Mouse (Mus musculus): ENCODE data around the gene Tmem177. TPM values are rescaled to one million over a fixed set of nuclear protein-coding genes. Genes with fewer than 3 reads are reported as not detected.
A peak's percentile ranks its signal among the peaks of the same experiment; 100 is the strongest.

Tmem177 gene
- polyA plus RNA-seq, 1 experiment from 2014 or later: 9.5 TPM

DNA sequence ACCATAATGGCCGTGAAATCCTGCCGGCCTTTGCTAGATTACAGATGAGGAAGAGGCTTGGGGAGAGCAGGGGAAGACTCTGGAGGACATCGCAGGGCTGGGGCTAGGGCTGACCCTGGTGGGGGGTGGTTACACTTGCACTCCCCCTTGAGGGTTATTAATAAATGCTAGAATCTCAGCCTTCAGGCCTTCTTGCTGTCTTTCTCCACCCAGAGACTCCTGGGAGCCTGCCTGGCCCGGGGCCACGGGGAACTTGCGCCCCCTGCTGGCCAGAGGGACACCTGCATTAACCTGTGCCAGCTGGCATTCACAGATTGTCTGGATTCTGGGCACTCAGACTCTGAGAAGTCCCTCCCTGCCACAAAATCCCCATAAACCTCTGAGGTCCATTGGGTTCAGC lies 18.1 kb downstream of the Tmem177 start:
- Histone ChIP-seq H3K36me3 (ENCODE audit: control insufficient read depth, insufficient read depth, low read length) (no peaks in the 10 kb centered on the region), H3K4me1 (replicated peaks; ENCODE audit: control insufficient read depth, insufficient read depth, low read length) (no peaks in the 10 kb centered on the region), H3K9me3 (ENCODE audit: control insufficient read depth, low read length) (no peaks in the 10 kb centered on the region), H3K27me3 (ENCODE audit: control insufficient read depth, insufficient read depth, low read length) (no peaks in the 10 kb centered on the region), H3K9ac (ENCODE audit: low read length) (no peak overlapping the region), H3K4me3 (ENCODE audit: low read depth, low read length) (no peak overlapping the region), H3K27ac (ENCODE audit: low read depth, low read length) (no peak overlapping the region), H3K4me2 (ENCODE audit: low read depth, low read length, severe bottlenecking) (no peak overlapping the region)
- peak; percentile 68; the same call in 1 of the 2 replicates for ATAC-seq (replicated peaks; ENCODE audit: low FRiP score)
- peak; percentile 84 for DNase-seq (ENCODE audit: low spot score)
- WGBS: 36% methylated on average over 6 of the region's 6 CpGs

DNA sequence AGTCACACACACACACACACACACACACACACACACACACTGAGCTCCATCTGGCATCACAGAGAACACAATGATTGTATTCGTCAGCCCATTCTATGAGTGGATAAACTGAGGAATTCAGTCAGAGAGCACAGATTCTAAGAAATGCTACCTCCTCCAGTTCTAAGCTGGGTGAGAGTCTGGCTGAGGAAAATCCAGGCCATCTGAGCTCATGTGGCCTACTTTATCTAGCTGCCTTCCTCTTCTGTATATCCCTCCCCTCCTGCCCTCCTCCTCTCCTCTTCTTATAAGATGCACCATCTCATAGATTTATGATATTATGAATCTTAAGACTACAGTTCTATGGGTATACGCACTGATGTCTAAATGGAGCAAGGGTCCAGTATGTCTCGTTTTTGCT lies 19.4 kb downstream of the Tmem177 start:
- DNase-seq (ENCODE audit: low spot score): no peak
- Histone ChIP-seq H3K9ac (ENCODE audit: low read length) (no peak overlapping the region), H3K36me3 (ENCODE audit: control insufficient read depth, insufficient read depth, low read length) (no peaks in the 10 kb centered on the region), H3K4me2 (ENCODE audit: low read depth, low read length, severe bottlenecking) (no peak overlapping the region), H3K9me3 (ENCODE audit: control insufficient read depth, low read length) (no peaks in the 10 kb centered on the region), H3K4me1 (replicated peaks; ENCODE audit: control insufficient read depth, insufficient read depth, low read length) (no peaks in the 10 kb centered on the region), H3K27me3 (ENCODE audit: control insufficient read depth, insufficient read depth, low read length) (no peaks in the 10 kb centered on the region), H3K27ac (ENCODE audit: low read depth, low read length) (no peak overlapping the region), H3K4me3 (ENCODE audit: low read depth, low read length) (no peak overlapping the region)
- no peak for ATAC-seq (replicated peaks; ENCODE audit: low FRiP score)
- WGBS: 84% methylated on average over 3 of the region's 3 CpGs

- H3K27me3 ChIP-seq (ENCODE audit: control insufficient read depth, insufficient read depth, low read length): no peaks in the 10 kb centered on the region
- WGBS: 77% methylated on average over 6 of the region's 6 CpGs
- no peak overlapping the region for H3K4me3 ChIP-seq (ENCODE audit: low read depth, low read length)
- no peaks in the 10 kb centered on the region for H3K4me1 ChIP-seq (replicated peaks; ENCODE audit: control insufficient read depth, insufficient read depth, low read length)
- DNase-seq (ENCODE audit: low spot score) (no peak), ATAC-seq (replicated peaks; ENCODE audit: low FRiP score) (no peak)
- no peaks in the 10 kb centered on the region for H3K9me3 ChIP-seq (ENCODE audit: control insufficient read depth, low read length)
- no peak overlapping the region for H3K4me2 ChIP-seq (ENCODE audit: low read depth, low read length, severe bottlenecking)
- H3K36me3 ChIP-seq (ENCODE audit: control insufficient read depth, insufficient read depth, low read length): no peaks in the 10 kb centered on the region
- no peak overlapping the region for H3K9ac ChIP-seq (ENCODE audit: low read length)
- H3K27ac ChIP-seq (ENCODE audit: low read depth, low read length): no peak overlapping the region
Observed at GRCm38 (mm10) chr1:119892933-119893332, 20.1 kb downstream of the Tmem177 start.

GRCm38 (mm10) chr1:119891865-119892264 lies 21.1 kb downstream of the Tmem177 start:
- WGBS: 73% methylated on average over 4 of the region's 4 CpGs
- no peak for ATAC-seq (replicated peaks; ENCODE audit: low FRiP score)
- no peaks in the 10 kb centered on the region for H3K4me1 ChIP-seq (replicated peaks; ENCODE audit: control insufficient read depth, insufficient read depth, low read length)
- no peak overlapping the region for H3K9ac ChIP-seq (ENCODE audit: low read length)
- no peak for DNase-seq (ENCODE audit: low spot score)
- H3K4me3 ChIP-seq (ENCODE audit: low read depth, low read length): no peak overlapping the region
- H3K9me3 ChIP-seq (ENCODE audit: control insufficient read depth, low read length): no peaks in the 10 kb centered on the region
- no peak overlapping the region for H3K4me2 ChIP-seq (ENCODE audit: low read depth, low read length, severe bottlenecking)
- no peak overlapping the region for H3K27ac ChIP-seq (ENCODE audit: low read depth, low read length)
- H3K36me3 ChIP-seq (ENCODE audit: control insufficient read depth, insufficient read depth, low read length): no peaks in the 10 kb centered on the region
- no peaks in the 10 kb centered on the region for H3K27me3 ChIP-seq (ENCODE audit: control insufficient read depth, insufficient read depth, low read length)

DNA sequence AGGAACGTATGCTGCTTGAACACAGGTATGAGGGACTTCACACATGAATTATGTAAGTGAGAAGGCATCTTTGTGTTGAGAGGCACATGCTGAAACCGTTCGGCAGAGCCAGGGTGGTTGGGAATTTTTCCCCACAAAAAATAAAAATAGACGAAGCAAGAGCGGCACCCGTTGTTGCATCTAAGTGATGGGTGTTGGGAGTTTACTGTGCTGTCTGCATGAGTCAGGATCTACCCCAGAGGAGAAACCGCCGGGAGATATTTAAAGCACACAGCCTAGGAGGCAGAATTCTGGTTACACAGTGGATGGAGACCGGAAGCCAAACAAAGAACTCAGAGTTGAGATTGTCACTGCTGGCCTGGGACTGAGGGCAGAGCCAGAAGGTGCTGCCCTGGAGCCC lies 21.9 kb downstream of the Tmem177 start:
- ATAC-seq (replicated peaks; ENCODE audit: low FRiP score) (no peak), DNase-seq (ENCODE audit: low spot score) (no peak)
- H3K27me3 ChIP-seq (ENCODE audit: control insufficient read depth, insufficient read depth, low read length): no peaks in the 10 kb centered on the region
- no peaks in the 10 kb centered on the region for H3K4me1 ChIP-seq (replicated peaks; ENCODE audit: control insufficient read depth, insufficient read depth, low read length)
- H3K27ac ChIP-seq (ENCODE audit: low read depth, low read length): no peak overlapping the region
- H3K4me2 ChIP-seq (ENCODE audit: low read depth, low read length, severe bottlenecking): no peak overlapping the region
- H3K36me3 ChIP-seq (ENCODE audit: control insufficient read depth, insufficient read depth, low read length): no peaks in the 10 kb centered on the region
- no peak overlapping the region for H3K4me3 ChIP-seq (ENCODE audit: low read depth, low read length)
- no peak overlapping the region for H3K9ac ChIP-seq (ENCODE audit: low read length)
- H3K9me3 ChIP-seq (ENCODE audit: control insufficient read depth, low read length): no peaks in the 10 kb centered on the region
- WGBS: 89% methylated on average over 9 of the region's 9 CpGs

GRCm38 (mm10) chr1:119889347-119889746 lies 23.7 kb downstream of the Tmem177 start:
- Histone ChIP-seq H3K4me3 (ENCODE audit: low read depth, low read length) (no peak overlapping the region), H3K27me3 (ENCODE audit: control insufficient read depth, insufficient read depth, low read length) (no peaks in the 10 kb centered on the region), H3K27ac (ENCODE audit: low read depth, low read length) (no peak overlapping the region), H3K9me3 (ENCODE audit: control insufficient read depth, low read length) (no peaks in the 10 kb centered on the region), H3K36me3 (ENCODE audit: control insufficient read depth, insufficient read depth, low read length) (no peaks in the 10 kb centered on the region), H3K4me1 (replicated peaks; ENCODE audit: control insufficient read depth, insufficient read depth, low read length) (no peaks in the 10 kb centered on the region), H3K4me2 (ENCODE audit: low read depth, low read length, severe bottlenecking) (no peak overlapping the region), H3K9ac (ENCODE audit: low read length) (no peak overlapping the region)
- WGBS: 91% methylated on average over 16 of the region's 16 CpGs
- ATAC-seq (replicated peaks; ENCODE audit: low FRiP score): no peak
- no peak for DNase-seq (ENCODE audit: low spot score)

- no peaks in the 10 kb centered on the region for H3K36me3 ChIP-seq (ENCODE audit: control insufficient read depth, insufficient read depth, low read length)
- H3K4me2 ChIP-seq (ENCODE audit: low read depth, low read length, severe bottlenecking): no peak overlapping the region
- DNase-seq (ENCODE audit: low spot score) (no peak), ATAC-seq (replicated peaks; ENCODE audit: low FRiP score) (no peak)
- WGBS: 69% methylated on average over 7 of the region's 7 CpGs
- no peaks in the 10 kb centered on the region for H3K9me3 ChIP-seq (ENCODE audit: control insufficient read depth, low read length)
- H3K4me3 ChIP-seq (ENCODE audit: low read depth, low read length): no peak overlapping the region
- H3K27ac ChIP-seq (ENCODE audit: low read depth, low read length): no peak overlapping the region
- no peak overlapping the region for H3K9ac ChIP-seq (ENCODE audit: low read length)
- no peaks in the 10 kb centered on the region for H3K4me1 ChIP-seq (replicated peaks; ENCODE audit: control insufficient read depth, insufficient read depth, low read length)
- H3K27me3 ChIP-seq (ENCODE audit: control insufficient read depth, insufficient read depth, low read length): no peaks in the 10 kb centered on the region
Observed at GRCm38 (mm10) chr1:119886320-119886719, 26.7 kb downstream of the Tmem177 start.

GRCm38 (mm10) chr1:119884272-119884671 lies 28.7 kb downstream of the Tmem177 start:
- DNase-seq (ENCODE audit: low spot score) (no peak), ATAC-seq (replicated peaks; ENCODE audit: low FRiP score) (no peak)
- H3K4me2 ChIP-seq (ENCODE audit: low read depth, low read length, severe bottlenecking): no peak overlapping the region
- WGBS: 89% methylated on average over 3 of the region's 3 CpGs
- no peaks in the 10 kb centered on the region for H3K27me3 ChIP-seq (ENCODE audit: control insufficient read depth, insufficient read depth, low read length)
- H3K27ac ChIP-seq (ENCODE audit: low read depth, low read length): no peak overlapping the region
- H3K36me3 ChIP-seq (ENCODE audit: control insufficient read depth, insufficient read depth, low read length): no peaks in the 10 kb centered on the region
- no peaks in the 10 kb centered on the region for H3K4me1 ChIP-seq (replicated peaks; ENCODE audit: control insufficient read depth, insufficient read depth, low read length)
- no peaks in the 10 kb centered on the region for H3K9me3 ChIP-seq (ENCODE audit: control insufficient read depth, low read length)
- no peak overlapping the region for H3K9ac ChIP-seq (ENCODE audit: low read length)
- H3K4me3 ChIP-seq (ENCODE audit: low read depth, low read length): no peak overlapping the region

- no peak for ATAC-seq (replicated peaks; ENCODE audit: low FRiP score)
- no peak overlapping the region for H3K9ac ChIP-seq (ENCODE audit: low read length)
- no peak for DNase-seq (ENCODE audit: low spot score)
- no peaks in the 10 kb centered on the region for H3K27me3 ChIP-seq (ENCODE audit: control insufficient read depth, insufficient read depth, low read length)
- H3K4me1 ChIP-seq (replicated peaks; ENCODE audit: control insufficient read depth, insufficient read depth, low read length): no peaks in the 10 kb centered on the region
- no peak overlapping the region for H3K4me2 ChIP-seq (ENCODE audit: low read depth, low read length, severe bottlenecking)
- no peaks in the 10 kb centered on the region for H3K9me3 ChIP-seq (ENCODE audit: control insufficient read depth, low read length)
- H3K4me3 ChIP-seq (ENCODE audit: low read depth, low read length): no peak overlapping the region
- no peaks in the 10 kb centered on the region for H3K36me3 ChIP-seq (ENCODE audit: control insufficient read depth, insufficient read depth, low read length)
- H3K27ac ChIP-seq (ENCODE audit: low read depth, low read length): no peak overlapping the region
- WGBS: 85% methylated on average over 7 of the region's 7 CpGs
Observed at GRCm38 (mm10) chr1:119878909-119879308, 34.1 kb downstream of the Tmem177 start.
